Mouse (Mus musculus) left cerebral cortex, adult 2 months (tissue): ENCODE measurements around the gene Daw1. TPM values are rescaled to one million over a fixed set of nuclear protein-coding genes. Genes with fewer than 3 reads are reported as not detected.

ENCODE experiments used
- DNase-seq, 2 experiments: peaks; one replicate each; pipeline ENCODE4 v3.0.0; 2021 to 2022; ENCODE audit warnings: low spot score in 2 of 2, mixed read lengths in 1 of 2; ENCODE audit errors: extremely low spot score in 1 of 2
- H3K27ac ChIP-seq: fragments of 200-600 bp; 2 replicates; pipeline ENCODE4 v1.8.1; 2022
- H3K4me3 ChIP-seq: fragments of 200-600 bp; 2 replicates; pipeline ENCODE4 v1.8.1; 2022
- CTCF ChIP-seq: fragments of 200-600 bp; IDR thresholded peaks from 2 replicates; pipeline ENCODE4 v1.8.1; 2022; ENCODE audit warnings: antibody characterized with exemption, mild to moderate bottlenecking, moderate library complexity
- intact Hi-C: fragments of 180-260 bp; cut with DNase I; formaldehyde crosslinking; loops from one replicate; pipeline ENCODE4 v1.15.1; 2025
- total RNA-seq, 2 experiments: library from RNA; stranded (reverse); gene quantifications; 2 replicates each; pipeline ENCODE4 v1.2.3; 2021

The Daw1 gene
- total RNA-seq, 2 experiments from 2014 or later, result 0.25 to 0.56 TPM

DNA sequence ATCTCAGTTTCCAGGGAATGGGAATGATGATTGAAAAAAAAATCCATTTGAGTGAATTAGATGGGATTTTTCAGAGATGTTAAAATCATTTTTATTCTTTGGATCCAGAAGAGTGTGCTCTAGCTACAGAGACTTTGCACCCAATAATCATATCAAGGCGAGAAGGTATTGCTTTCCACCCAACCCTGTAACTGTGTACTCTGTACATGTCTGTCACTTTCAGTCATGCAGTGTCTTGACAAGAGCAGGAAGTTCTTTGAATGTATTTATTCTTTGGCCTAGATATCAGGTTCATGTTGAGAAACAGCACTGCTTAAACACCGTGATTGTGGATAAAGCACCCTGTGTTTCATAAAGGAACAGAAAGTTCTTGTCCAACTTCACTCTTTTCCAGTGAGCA, 13.0 kb upstream of the Daw1 start:
- no peak for TF ChIP-seq CTCF
- Histone ChIP-seq H3K4me3 (no peak overlapping the region), H3K27ac (no peak overlapping the region)
- no peak for DNase-seq
- intact Hi-C loops, result no loop called here

DNA sequence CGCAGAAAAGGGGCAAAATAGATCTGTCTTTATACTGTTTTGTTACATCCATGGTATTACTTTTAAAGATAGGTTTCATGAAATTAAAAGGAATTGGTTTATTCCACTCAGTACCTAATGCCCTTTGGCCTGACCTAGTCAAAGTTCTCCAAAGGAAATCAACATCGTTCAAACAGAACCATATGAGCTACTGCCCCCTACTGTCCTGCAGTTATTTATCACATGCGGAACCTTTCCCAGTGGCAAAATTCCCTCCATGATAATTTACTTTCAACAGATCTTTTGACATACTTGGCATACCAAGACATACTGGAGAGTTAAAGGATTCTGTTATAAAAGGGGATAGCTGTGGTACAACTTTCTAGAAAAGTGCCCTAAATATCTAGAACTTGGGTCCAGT, 9.3 kb upstream of the Daw1 start:
- H3K4me3 ChIP-seq, result no peak overlapping the region
- H3K27ac ChIP-seq, result no peak overlapping the region
- intact Hi-C loops, result no loop called here
- peak; percentile 32 for TF ChIP-seq CTCF
- no peak for DNase-seq

DNA sequence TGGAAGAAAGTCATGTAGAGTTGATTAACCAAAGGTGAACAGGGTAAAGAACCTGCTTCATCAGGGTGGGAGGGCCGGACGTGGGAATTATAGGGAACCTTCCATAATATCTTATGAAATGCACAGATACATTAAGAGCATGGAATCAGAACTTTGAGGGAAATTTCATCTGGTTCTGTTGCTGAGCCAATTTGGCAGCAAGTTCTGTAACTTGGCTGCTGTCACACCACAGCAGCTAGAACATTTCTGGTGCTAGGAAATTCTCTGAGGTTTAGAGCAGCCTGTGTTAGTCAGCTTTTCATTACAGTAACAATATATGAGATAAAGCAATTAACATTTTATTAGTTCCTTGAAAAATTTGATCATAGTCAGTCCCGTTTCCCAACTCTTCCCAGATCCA, 6.6 kb upstream of the Daw1 start:
- intact Hi-C loops, result no loop called here
- no peak for DNase-seq
- Histone ChIP-seq H3K4me3 (no peak overlapping the region), H3K27ac (no peak overlapping the region)
- TF ChIP-seq CTCF, result no peak

DNA sequence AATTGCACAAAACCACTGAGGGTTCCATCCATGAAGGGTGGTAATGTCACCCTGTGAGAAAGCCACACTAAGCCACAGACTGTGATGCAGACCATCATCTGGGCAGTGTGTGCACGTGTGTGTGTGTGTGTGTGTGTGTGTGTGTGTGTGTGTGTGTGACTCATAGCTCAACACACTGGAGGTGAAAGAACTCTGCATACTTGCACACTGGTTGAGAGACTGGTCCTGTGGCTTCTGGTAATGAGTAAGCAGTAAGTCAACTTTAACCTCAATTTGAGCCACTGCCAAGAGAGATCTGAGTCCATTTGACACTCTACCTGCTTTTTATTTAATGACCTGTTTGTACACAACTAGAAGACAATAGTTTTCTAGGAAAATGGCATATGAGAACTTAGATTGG, 2.7 kb upstream of the Daw1 start:
- Histone ChIP-seq H3K4me3 (no peak overlapping the region), H3K27ac (no peak overlapping the region)
- intact Hi-C loops, result no loop called here
- no peak for TF ChIP-seq CTCF
- no peak for DNase-seq

DNA sequence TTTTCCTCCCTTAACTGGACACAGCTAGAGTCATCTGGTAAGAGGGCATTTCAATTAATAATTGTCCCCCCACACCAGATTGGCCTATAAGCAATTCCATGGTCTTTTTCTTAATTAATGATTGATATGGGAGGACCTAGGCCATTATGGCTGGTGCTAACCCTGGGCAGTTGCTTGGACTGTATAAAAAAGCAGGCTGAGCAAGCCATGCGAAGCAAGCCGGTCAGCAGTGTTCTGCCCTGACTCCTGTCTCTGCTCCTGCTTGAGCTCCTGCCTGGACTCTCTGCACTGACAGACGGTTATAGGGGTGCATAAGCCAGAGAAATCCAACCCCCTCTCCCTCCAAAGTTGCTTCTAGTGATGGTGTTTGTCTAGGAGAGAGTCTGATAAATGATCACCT, 2.1 kb downstream of the Daw1 start:
- no peak for TF ChIP-seq CTCF
- Histone ChIP-seq H3K4me3 (no peak overlapping the region), H3K27ac (no peak overlapping the region)
- DNase-seq, result no peak
- intact Hi-C loops, result no loop called here

DNA sequence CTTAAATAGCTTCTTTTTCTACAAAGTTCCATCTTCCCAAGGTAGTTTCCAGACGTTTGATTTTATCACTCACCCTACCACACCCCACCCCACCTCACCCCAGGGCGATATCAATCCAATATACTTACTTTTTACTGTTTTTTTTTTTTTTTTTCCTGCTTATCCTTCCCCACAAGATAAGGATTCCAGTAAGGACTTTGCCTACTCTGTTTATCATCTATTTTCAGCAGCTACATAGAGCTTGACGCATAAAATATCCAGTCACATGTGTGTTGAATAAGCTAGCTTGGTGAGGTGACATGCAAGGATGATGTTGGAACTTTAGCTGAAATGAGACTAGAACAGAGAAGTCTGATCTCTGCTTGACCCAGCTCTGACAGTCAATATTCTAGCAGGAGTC, 4.5 kb downstream of the Daw1 start:
- no peak for TF ChIP-seq CTCF
- intact Hi-C loops, result no loop called here

DNA sequence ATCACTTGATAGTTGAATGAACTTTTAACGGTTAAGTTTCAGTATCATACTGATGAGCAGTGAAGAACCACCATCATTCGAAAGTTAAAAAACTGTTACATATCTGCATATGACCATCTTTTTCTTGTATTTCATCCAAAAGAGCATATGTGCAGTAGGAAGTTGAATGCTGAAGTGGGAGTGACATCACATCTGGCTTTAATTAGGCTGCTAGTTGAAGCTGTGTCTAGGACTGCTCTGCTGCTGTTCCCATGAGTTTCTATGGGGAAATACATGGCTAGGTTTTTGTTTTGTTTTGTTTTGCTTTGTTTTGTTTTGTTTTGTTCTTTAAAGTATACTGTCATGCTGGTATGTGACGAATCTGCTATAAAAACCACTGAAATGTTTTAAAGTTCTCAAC, 9.6 kb downstream of the Daw1 start:
- Histone ChIP-seq H3K27ac (no peak overlapping the region), H3K4me3 (no peak overlapping the region)
- DNase-seq, result no peak
- no peak for TF ChIP-seq CTCF
- intact Hi-C loops, result no loop called here

More for the DNA sequence above, 4.5 kb downstream of the Daw1 start:
- Histone ChIP-seq H3K4me3 (no peak overlapping the region), H3K27ac (no peak overlapping the region)
- DNase-seq, result no peak

DNA sequence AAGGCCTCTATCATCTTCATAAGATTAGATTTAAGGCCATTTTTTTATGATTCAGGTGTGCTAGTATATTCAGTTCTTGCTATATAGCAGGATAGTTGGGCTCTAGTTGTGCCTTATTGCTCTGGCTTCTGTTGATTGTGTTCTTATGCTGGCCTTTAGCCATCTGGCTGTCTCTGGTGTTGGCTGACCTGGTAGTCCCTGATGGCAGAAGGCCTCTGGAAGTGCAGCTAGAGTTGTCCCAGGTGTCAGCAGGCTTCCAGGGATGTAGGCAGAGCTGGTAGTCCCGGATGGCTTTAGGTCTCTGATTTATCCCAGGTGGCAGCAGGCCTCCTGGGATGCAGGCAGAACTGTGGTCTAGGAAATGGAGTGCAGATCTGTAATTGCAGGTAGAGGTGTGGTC, 16.4 kb downstream of the Daw1 start:
- intact Hi-C loops, result no loop called here
- DNase-seq, result no peak
- TF ChIP-seq CTCF, result no peak
- Histone ChIP-seq H3K27ac (no peak overlapping the region), H3K4me3 (no peak overlapping the region)

DNA sequence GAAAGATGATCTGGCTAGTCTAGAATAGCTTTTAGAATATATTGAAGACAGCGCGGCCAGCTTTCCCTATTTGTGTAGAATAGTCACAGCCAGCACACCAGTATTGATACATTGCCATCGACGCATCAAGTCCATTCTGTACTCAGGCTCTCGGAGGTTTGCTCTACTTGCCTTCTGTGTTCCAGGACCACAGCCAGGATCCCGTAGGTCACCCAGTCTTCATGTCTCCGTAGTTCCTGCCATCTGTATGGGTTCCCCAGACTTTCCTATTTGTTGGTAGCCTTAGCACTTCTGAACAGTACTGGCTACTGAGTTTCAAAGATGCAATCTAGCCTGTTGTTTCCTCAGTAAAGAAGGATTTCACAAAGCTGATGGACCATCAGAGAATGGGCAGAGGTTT, 20.0 kb downstream of the Daw1 start:
- intact Hi-C loops, result no loop called here
- DNase-seq, result no peak
- Histone ChIP-seq H3K4me3 (no peak overlapping the region), H3K27ac (no peak overlapping the region)
- TF ChIP-seq CTCF, result no peak

DNA sequence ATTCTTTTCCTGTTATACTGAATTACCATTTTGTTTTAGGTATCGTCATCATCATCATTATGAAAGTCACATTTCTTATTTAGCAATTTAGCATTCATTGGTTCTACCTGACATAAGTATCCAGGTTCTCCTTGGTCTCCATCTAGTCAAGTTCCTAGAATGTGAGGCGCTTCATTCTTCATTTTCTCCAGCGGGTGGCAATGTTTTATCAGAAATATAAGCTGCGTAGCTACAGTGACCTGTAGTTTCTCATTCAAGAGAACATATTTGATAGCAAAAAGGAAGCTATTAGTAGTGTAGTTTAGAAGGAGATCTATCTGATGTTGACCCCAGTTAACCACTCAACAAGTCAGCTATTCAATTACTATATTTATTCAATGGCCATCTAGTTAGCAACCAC, 21.9 kb downstream of the Daw1 start:
- Histone ChIP-seq H3K27ac (no peak overlapping the region), H3K4me3 (no peak overlapping the region)
- peak in 1 of 2 experiments; percentile 23 for DNase-seq
- intact Hi-C loops, result loop anchor here (10.0 kb wide), 1 partner anchor 1513 kb away; the partner anchor contains the start of gene Dner
- TF ChIP-seq CTCF, result peak; percentile 67

DNA sequence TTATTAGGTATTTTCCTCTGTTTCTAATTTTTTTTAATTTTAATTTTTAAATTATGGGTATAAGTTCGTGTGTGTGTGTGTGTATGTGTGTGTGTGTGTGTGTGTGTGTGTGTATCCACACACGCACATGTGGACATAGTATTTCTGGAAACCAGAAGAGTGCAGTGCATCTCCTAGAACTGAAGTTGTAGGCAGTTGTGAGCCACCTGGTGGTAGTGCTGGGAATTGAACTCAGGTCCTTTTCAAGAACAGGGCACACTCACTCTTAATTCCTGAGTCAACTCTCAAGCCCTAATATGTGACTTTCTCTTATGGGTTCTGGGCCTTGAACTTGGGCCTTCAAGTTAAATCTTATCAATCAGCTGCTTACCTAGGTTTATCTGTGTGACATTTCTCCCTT, 27.6 kb downstream of the Daw1 start:
- Histone ChIP-seq H3K27ac (no peak overlapping the region), H3K4me3 (no peak overlapping the region)
- peak; percentile 74 for TF ChIP-seq CTCF
- DNase-seq, result peak; percentile 40 to 51
- intact Hi-C loops, result loop anchor here (2.0 to 10.0 kb wide), 4 partner anchors 122 to 1508 kb away; partner anchors contain the start of gene Dner

DNA sequence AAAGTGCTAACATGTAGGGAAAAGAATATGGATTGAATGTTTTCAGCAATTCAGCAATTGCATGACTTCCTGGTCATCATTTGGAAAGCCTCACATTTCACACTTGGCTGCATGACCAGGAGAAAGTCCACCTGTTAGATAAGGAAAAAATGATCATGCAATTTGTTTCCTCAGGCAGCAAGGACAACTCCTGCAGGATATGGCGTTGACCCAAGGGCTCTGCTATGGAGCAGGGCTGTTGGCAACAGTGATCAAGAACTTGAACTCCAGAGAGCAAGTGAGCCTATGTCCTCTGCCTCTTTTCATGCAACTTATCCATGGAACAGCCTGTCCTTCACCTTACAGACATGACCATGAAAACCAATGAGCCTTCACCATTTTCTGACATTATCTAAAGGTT, 50.4 kb downstream of the Daw1 start:
- intact Hi-C loops, result no loop called here
- Histone ChIP-seq H3K4me3 (no peak overlapping the region), H3K27ac (no peak overlapping the region)
- no peak for TF ChIP-seq CTCF
- no peak for DNase-seq

DNA sequence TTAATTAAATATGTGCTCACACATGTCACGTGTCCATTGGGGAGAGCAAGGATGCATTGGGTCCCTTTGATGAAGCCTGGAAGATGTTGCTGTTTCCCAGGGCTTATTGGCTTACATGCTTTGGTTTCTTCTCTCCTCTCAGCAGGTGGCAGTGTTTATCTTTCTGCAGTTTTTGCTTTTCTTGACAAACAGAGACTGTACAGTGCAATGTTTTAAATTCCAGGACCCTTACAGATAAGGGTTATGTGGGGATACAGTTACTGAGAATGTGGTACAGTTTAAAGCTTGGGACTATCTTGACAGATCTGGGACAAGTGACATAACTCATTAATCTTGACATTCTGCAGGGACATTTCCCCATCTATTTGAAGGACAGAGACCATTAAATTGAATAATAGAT, 58.7 kb downstream of the Daw1 start:
- peak in 1 of 2 experiments; percentile 11 for DNase-seq
- Histone ChIP-seq H3K27ac (no peak overlapping the region), H3K4me3 (no peak overlapping the region)
- TF ChIP-seq CTCF, result peak; percentile 63
- intact Hi-C loops, result loop anchor here (1.0 to 5.0 kb wide), 2 partner anchors 189 to 499 kb away; partner anchors contain the start of gene Sphkap
